Mouse (Mus musculus): Measurements from ENCODE around the gene Farp2.

Gene Farp2

DNA sequence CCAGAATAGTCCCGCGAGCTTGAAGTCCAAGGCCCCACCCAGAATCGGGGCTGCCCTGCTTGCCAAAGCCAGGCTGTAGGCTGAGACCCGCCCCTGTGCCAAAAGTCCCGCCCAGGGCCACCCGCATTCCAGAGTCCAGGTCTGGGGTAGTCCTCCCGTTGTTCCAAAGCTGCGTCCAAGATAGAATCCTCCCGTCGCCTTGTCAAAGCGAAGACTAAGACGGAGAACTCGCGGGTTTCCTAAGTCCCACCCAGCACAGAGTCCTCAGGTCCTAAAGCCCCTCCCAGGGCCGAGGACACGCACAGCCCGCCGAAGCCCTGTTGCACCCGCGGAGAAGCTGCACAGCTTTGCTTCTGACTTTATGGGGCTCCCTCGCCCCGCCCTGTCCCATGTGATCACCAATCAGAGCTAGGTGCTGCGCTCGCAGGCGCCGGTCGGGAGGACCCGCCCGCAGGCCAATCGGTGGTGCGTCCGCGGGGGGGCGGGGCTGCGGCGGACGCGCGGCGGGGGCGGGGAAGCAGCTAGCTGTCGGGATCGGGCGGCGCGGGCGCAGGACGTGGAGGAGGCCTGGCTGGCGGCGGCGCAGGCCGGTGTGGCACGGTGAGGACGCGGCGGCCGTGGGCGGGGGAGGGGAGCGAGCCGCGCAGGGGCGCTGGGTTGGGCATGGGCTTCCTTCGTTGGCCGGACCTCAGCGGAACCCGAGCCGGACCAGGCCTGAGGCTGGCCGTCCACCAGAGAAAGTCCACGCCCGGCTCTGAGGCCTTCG, at the start of gene Farp2:
TSS of gene Farp2 (plus strand) at position 495 of the 766 bp plus-strand sequence.
- 1% methylated on average over 71 of the region's 71 CpGs for WGBS

- WGBS, result 92% methylated on average over 4 of the region's 4 CpGs
Observed at GRCm38 (mm10) chr1:93468626-93469025, 43.3 kb upstream of the Farp2 start.

- 96% methylated on average over 3 of the region's 3 CpGs for WGBS
Observed at GRCm38 (mm10) chr1:93475694-93476093, 36.2 kb upstream of the Farp2 start.

GRCm38 (mm10) chr1:93477758-93478585, 33.9 kb upstream of the Farp2 start:
- 1% methylated on average over 41 of the region's 41 CpGs for WGBS

DNA sequence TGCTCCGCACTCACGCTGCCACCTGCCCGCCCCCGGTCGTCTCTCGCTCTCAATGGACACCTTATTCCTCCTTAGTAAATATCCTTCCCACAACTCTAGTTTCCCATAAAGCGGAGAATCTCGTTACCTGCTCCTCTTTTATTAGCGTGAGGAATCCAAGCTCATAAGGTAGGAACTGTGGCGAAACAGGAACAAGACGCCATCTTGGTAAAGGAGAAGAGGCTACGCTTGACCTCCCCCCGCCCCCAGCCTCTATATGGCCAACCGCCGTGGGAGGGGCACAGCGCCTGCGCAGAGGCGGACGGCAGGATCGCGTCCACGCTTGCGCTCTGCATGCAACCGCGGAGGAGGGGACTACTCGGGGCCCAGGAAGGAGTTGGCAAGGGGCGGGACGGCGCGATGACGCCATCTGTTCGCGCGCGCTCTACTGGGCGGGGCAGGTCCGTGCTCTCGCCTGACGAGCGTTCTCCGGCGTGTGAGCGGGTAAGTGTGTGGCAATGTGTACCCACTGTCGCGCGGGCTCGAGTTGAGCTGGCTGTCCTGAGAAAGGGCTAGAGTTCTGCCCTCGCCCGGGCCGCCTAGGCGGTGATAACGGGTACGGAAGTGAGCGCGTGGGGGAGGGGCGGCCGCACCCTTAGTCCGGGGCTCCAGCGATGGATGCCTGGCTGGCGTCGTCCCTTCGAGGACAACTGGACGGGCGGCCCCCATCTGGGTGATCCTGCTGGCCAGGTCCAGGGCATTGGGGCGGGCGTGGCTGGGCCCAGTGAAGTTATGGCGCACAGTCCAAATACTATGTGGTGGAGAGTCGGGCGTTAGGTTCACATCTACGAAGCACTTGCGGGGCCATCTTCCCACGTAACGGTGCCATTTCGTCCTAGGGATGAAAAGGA, 33.0 kb upstream of the Farp2 start, which contains the start of gene Hdlbp:
TSS of gene Hdlbp (minus strand) at position 230 of the 890 bp plus-strand sequence.
- under 1% methylated on average over 74 of the region's 74 CpGs for WGBS

DNA sequence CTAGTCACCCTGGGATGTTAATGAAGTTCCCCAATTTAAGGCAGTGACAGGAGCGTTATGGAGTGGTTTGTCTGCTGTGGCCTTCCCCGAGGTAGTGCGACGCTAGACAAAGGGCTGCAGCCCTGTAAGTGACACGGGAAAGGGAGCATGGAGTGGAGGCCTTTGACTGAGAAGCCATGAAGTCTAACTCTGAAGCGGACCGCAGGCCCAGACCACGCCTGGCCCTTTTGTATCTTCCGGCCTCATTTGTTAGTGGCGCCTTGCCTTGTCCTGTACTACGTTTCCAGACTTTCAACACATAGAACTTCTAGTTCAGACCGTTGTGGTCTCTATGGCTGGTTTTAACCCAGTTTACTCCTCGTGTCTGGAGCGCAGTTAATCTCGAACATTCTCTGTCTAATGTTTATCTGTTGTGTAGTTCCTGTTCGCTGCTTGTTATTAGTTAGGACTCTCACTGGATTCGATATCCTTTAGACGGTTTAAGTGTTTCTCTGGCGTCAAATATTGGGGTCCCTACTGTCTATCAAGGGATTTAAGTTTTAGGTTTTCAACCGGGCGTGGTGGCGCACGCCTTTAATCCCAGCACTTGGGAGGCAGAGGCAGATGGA, 32.3 kb upstream of the Farp2 start:
- 4% methylated on average over 23 of the region's 23 CpGs for WGBS

- 72% methylated on average over 3 of the region's 3 CpGs for WGBS
Observed at GRCm38 (mm10) chr1:93486302-93486701, 25.6 kb upstream of the Farp2 start.

- WGBS, result 82% methylated on average over 3 of the region's 3 CpGs
Observed at GRCm38 (mm10) chr1:93495312-93495711, 16.6 kb upstream of the Farp2 start.

- WGBS, result 41% methylated on average over 10 of the region's 10 CpGs
Observed at GRCm38 (mm10) chr1:93506944-93507676, 4.8 kb upstream of the Farp2 start.

- 22% methylated on average over 1 of the region's 1 CpGs for WGBS
Observed at GRCm38 (mm10) chr1:93508576-93508975, 3.3 kb upstream of the Farp2 start.

- WGBS, result 4% methylated on average over 15 of the region's 15 CpGs
Observed at GRCm38 (mm10) chr1:93512351-93512690, 442 bp downstream of the Farp2 start.

GRCm38 (mm10) chr1:93513221-93513620, 1.3 kb downstream of the Farp2 start:
- WGBS, result 78% methylated on average over 14 of the region's 14 CpGs

DNA sequence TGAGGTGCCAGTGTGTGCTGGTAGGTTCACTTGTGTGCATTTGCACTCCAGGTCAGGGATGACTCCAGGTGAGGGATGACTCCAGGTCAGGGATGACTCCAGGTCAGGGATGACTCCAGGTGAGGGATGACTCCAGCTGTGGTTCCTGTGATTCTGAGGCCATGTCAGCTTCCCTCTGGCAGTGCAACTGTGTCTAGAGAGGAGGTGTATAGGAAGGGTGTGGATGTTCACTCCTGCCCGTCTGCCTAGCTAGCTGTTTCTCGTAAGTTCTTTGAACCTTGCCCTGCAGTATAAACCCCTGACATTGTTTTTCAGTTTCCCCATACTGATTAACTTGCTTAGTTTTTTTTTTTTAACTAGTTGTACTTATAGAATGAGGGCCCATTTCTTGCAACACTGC, 9.6 kb downstream of the Farp2 start:
- WGBS, result 91% methylated on average over 2 of the region's 2 CpGs

DNA sequence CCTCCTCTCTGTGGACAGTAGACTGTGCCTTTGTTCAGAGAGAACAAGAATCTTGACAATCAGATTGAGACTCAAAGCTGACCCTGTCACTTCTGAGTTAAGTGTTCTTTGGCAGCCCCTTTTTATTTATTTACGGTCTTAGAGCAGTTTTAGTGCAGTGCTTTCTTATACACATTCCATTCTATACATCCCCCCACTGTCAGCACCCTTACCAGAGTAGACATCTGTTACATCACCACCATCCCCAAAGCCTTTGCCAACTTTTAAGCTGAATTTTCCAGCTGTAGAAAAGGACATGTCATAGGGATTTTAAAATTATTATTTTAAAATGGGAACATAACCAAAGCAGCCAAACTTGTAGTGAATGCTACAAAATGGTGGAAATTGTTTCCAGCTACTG, 10.4 kb downstream of the Farp2 start:
- WGBS, result 76% methylated on average over 1 of the region's 1 CpGs

- WGBS, result 85% methylated on average over 6 of the region's 6 CpGs
Observed at GRCm38 (mm10) chr1:93529801-93530200, 17.9 kb downstream of the Farp2 start.

GRCm38 (mm10) chr1:93537227-93537626, 25.3 kb downstream of the Farp2 start:
- 87% methylated on average over 6 of the region's 6 CpGs for WGBS

- 78% methylated on average over 2 of the region's 2 CpGs for WGBS
Observed at GRCm38 (mm10) chr1:93543196-93543595, 31.3 kb downstream of the Farp2 start.

GRCm38 (mm10) chr1:93547286-93547685, 35.4 kb downstream of the Farp2 start:
- WGBS, result 80% methylated on average over 1 of the region's 1 CpGs

GRCm38 (mm10) chr1:93551427-93551826, 39.5 kb downstream of the Farp2 start:
- 77% methylated on average over 5 of the region's 5 CpGs for WGBS

DNA sequence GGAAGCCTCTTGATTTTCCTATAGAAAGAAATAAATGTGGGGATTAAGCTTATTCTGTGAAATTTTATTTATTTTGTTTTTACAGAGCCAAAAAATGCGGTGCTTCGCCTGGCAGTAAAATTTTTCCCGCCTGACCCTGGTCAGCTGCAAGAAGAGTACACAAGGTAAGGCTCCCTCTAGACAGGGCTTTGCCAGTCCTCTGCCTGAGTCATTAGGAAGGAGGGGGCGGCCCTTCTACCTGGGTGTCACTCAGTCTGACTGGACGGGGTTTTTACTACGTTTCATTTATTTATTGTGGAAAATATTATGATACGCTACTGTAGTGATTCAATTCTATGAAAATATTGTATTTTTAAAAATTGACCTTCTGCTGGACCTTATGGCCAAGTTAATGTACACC, 51.3 kb downstream of the Farp2 start:
- 94% methylated on average over 7 of the region's 7 CpGs for WGBS

GRCm38 (mm10) chr1:93563649-93564048, 51.8 kb downstream of the Farp2 start:
- 83% methylated on average over 1 of the region's 1 CpGs for WGBS

All from cerebral cortex, adult 2 months (tissue).